Mouse (Mus musculus) embryo, embryonic 11.5 days (tissue): ENCODE results near the gene Slc36a1.

Experiments used
- DNase-seq: peaks from one replicate; pipeline ENCODE4 v3.0.0-alpha.2; 2012; ENCODE audit warnings: low read depth, low spot score

Slc36a1 gene

DNA sequence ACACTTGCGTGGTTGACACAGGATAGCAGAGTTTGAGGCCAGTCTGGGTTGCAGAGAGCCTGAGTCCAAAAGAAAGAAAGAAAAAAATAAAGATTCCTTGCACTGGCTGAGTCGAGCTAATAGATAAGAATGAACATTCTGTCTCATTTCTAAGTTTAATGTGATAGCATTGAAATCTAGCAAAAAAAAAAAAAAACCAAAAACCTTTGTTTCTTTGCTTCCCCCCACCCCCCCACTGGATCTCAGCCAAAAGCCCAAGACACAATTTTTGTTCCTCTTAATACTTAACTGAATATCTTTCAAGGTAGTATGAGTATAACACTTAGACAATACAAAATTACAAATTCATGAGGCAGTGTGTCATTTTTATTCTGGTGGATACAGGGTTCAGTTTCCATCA lies 4.9 kb downstream of the Slc36a1 start:
- DNase-seq, result no peak

DNA sequence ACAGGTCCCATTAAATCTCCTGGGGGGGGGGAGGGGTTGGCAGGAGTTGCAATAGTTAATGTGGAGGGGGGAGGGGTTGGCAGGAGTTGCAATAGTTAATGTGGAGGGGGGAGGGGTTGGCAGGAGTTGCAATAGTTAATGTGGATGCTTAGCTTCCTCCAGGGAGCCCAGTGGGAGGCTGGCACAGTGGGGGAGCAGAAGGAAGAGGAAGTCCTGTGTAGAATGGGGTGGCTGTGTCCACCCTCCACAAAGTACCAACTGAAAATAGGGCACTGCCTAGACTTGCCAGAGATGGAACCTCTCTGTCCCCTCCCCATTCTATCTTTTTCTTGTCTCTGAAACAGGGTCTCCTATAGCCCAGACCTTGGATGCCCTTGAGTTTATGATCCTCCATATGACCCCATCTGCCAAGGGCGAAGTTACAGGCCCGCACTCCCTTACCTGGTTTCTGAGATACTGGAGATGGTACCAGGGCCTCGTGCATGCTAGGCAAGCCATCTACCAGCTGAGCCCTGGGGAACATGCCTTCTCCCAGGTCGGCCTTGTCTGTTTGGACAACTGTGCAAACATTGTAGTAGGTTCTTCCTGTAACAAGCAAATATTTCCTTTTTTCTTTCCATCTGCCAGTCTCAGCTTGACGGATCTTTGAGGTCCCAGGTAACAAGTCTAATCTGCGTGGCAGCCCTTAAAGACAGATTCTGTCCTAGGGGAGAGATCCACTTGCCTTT lies 5.6 kb downstream of the Slc36a1 start:
- DNase-seq, result no peak

DNA sequence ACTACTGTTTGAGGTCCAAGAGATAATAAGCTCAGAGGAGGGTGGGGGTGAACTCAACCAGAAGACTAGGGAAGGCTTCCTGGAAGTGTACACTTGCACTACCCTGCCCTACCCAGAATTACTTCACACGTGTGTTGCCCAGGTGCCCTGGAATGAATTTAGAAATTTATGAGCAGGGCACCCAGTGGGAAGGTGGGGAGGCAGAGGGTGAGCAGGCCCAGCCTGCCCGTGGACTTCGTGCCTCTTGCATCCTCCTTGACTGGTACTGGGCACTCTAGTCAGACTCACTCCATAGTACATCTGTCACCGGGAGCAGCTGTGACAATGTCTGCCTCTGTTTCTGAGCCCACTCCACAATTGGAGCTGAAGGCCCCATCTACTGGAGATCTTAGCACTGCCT lies 9.4 kb downstream of the Slc36a1 start:
- no peak for DNase-seq

DNA sequence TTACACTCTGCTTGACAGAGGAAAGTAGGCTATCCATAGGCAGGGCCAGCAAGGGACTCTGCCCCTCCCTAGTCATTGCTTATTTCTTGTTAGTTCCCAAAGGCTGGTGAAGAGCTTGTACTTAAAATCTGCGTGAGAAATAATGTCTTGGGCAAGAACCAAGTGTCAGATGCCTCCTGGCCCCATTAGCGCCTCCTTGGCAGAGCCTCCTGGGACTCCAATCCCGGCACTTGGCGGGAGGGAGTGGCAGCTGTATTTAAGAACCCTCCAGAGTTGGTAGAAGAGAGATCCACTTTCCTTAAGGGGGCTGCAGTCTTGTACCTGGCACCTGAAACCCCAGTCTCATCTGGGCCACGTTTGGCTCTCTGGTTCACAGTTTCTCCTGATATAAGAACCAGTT lies 10.0 kb downstream of the Slc36a1 start:
- DNase-seq, result no peak

DNA sequence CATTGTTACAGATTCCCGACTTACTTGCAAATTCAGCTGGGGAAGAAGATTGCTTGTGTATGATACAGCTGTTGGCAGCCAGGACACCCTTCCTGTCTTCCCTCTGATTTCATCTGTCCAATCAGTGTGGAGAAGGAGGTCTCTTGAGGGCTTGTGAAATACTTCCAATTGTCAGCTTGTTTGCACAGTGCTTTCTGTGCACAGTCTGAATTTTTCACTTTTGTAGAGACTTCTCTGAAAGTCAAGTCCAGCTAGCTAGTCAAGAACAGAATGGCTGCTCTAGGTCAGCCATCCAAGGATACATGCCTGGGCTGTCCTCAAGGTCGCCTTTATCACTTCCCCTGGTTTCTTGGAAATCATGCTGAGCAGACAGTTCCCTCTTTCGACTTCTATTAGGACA lies 10.8 kb downstream of the Slc36a1 start:
- DNase-seq, result no peak

DNA sequence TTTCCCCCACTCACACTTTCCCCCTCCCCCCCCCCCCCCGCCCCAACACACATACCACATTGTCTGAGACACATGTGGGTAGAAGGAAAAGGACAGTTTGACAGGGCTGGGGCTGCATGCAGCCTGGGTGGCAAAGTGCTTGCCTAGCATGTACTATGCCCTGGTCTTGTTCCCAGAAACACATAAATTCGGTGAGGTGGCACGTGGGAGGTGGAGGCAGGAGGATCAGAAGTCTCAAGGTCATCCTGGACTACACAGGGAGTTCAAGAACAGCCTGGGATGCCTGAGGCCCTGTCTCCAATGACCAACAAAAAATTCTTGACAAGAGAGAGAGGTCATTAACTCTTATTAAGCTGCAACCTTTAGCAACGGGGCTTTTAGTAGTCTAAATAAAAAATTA lies 11.9 kb downstream of the Slc36a1 start:
- no peak for DNase-seq

DNA sequence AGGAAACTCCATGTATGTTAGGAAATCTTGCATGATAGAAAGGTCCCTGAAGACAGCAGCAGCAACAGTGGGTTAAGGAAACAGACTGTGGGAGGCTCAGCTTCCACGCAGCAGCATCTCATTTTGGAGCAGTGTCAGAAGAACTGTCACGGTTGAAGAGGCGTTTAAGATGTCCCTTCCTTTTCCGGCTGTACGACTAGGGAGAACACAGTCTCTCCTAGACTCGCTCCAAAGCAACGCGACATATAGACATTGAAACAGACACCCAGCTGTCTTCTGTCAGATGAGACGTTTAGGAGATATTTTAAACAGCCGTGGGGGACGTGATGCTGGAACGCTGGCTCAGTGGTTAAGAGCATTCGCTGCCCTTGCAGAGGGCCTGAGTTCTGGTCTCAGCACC lies 12.7 kb downstream of the Slc36a1 start:
- no peak for DNase-seq

DNA sequence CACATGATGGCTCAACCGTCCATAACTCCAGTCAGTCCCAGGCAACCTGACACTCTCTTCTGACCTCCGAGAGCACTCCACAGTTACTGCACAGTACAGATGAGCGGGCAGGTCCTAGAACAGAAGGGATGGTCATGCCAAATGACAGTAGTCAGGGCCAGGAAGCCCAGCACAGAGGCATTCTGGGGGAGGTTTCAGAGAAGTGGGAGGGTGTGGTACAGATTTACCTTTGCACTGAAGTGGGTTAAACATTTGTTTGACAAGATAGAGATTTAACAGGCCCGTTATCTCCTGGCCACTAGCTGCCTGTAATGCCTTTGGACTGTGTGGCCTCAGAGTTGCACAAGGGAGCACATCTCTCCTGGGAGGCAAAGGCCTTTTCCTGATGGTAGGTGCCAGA lies 13.3 kb downstream of the Slc36a1 start:
- no peak for DNase-seq

DNA sequence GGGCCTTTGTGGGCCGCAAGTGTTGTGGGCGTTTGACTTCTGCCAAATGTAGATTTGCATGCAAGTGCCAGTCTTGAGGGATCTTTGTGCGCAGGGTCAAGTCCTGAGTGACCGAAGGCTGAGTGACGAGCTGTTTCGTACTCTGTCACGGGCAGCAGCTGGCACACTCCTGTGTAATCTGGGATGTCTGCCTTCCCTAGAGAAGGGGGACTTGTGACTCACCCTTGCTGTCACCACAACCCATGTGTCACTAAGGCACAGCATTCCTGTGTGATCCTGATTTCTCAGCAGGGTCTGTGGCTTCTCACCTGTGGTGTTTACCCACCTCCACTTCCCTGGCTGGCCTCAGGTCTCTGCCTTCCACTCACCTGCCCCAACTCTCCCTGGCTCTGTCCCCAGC lies 13.7 kb downstream of the Slc36a1 start:
- no peak for DNase-seq

DNA sequence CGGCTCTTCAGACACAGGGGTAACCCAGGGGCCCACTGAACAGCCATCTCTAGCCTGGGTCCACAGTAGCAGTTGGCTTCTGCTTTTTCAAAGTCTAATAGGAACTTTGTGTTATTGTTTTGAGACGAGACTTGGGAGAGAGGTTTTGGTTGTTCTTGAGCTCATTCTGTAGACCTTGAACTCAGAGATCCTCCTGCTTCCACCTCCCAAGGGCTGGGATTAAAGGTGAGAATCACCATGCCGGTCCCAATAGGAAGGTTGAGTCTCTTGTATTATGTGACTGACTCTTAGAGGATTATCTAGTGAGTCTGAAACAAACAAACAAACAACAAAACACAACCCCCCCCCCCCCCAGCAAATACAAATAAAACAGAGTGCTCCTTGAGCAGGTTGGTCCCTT lies 14.3 kb downstream of the Slc36a1 start:
- DNase-seq, result no peak

DNA sequence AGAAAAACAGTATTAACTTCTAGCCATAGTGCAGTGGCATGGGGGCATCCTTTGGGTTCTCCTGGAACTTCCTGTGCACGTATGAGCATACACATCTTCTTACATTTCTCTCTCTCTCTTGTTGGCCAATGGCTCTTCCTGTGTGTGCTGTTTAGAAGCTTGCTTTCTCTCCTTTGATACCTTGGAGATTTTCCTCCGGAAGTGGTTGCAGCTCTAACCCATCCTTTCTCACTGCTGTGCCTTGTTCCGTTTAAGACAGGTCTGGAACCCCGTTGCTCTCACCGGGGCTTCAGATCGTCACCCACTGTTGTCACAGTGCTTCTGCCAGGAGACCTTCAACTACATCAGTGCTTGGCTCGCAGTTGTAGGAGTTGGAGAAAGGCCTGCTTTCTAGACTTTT lies 17.2 kb downstream of the Slc36a1 start:
- DNase-seq, result no peak

DNA sequence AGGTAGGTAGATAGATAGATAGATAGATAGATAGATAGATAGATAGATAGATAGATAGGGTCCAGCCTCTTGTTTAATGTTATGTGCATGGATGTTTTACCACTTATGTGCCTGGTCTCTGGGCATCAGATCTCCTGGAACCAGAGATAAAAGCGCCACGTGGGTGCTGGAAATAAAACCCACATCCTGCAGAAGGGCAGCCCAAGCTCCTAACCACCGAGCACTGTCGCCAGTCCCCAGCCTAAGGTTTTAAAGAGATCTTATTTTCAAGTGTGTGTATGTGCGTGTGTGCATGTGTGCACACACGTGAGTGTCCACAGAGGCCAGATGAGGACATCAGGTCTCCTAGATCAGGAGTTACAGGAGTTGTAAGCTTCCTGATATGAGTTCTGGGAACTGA lies 26.9 kb downstream of the Slc36a1 start:
- DNase-seq, result no peak

DNA sequence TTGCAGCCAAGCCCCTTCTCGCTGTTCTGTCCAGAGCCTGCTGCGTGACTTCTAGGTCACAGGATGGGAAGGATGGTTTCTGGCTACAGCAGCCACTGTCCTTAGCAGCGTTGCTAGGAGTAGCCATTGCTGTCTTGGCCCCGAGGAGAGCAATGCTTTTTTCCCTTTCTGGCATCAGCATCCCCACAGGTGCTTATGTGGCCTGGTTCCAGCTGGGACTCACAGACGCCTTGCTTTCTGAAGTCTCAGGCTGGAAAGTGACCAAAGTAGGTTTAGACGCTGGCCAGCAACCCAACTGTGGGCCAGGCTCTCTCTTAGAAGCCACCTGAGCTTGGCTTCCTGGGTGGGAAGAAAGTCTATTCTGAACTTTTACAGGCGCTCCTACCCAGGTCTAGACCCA lies 30.1 kb downstream of the Slc36a1 start:
- DNase-seq, result no peak

DNA sequence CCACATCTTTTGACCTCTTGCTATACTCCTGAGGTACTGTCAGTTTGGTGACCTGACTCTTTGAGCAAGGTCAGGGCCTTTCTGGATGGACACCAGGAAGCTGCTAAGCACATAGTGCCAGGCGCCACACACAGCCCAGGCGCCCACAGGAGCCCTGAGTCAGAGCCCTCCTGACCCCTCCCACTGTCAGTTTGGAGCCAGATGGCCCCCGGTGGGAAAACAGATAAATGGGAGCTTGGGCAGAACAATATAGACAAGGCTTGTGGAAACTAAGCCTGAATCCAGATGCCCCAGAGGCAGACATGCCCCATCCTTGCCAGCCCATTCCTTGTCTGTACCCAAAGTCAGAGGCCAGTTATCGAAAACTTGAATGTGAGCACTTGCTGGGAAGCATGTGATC lies 30.6 kb downstream of the Slc36a1 start:
- no peak for DNase-seq

DNA sequence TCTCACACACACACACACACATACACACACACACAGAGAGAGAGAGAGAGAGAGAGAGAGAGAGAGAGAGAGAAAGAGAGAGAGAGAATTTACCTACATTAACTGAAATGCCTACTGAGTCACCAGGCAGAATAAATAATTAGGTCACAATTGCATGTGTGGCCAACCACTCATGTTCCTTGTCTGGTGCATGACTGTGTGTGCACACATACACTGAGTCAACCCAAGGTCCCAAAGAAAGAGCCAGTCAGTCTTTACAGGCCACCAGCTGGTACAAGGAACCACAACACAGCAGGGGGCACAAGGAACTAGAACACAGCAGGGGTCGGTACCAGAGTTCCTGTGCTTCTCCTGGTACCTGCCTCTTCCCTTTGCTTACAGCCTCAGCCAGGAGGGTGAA lies 32.7 kb downstream of the Slc36a1 start:
- DNase-seq, result no peak

DNA sequence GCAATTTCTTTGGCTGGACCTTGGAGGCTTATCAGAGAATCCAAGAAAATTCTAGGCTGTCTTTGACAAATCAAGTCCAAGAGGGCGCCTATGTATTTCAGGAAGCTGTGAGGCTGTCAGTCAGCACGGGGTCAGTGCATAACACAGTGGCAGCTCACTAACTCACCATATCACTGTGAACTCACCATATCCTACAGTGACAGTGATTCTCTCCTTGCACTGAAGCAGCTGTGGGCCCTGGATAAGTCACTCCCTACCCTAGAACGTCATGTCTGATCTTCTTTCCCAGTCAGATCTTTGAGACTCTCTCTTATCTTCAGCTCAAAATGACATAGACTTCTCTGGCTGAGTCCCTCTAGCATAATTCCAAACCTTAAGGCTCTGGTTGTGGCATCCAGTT lies 35.3 kb downstream of the Slc36a1 start:
- DNase-seq, result no peak

DNA sequence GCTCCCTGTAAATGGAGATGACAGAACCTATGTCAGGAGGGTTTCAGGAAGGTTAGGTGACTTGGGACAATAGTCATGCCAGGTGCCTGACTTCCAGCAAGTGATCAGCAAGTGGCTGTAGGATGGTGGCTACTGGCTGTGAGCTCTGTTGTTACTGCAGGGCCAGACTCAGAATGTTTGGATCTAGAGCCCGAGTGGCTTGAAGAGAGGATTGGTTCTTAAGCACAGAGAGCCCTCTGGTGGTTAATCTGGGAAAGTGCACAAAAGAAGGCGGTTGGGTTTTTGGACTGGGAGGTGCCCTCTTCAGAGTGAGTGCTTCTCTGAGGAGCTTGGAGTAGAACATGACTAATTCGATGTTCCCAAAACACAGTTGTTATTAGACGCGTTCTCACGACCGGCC lies 36.4 kb downstream of the Slc36a1 start:
- DNase-seq, result peak; percentile 39

DNA sequence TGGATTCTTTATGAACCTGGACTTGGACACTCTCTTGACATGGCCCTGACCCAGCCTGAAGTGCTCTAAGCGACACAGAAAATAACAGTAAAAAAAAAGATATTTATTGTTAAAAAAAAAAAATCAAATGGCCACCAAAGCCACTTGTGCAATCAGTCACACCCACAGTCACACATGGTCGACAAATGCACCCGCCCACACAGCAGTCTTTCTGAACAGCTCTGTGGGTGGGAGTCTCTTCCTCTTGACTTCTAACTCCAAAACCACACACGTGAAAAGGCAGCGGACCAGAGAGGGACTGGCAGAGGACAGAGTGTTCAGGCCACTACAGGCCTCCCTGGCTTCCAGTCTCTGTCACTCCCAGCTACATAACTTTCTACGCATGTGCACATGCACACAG lies 46.4 kb downstream of the Slc36a1 start:
- DNase-seq, result no peak

DNA sequence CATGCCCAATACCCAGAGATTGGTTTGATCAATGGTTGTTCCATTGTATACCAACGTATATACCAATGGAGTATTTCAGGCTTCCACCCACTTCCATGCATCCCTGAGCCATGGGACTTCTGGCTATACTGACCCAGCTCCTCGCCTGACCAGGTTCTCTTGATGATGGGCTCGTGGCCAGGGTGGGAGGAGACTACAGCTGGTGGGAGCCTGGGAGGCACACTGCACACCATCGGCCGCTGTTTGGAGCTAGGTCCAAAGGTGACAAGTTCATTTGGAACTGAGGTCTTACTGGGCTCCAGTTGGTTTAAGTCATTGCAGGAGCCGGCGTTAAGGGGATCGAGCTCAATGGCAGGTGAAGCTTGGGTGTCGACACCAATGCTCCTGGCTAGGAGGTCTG lies 49.2 kb downstream of the Slc36a1 start:
- no peak for DNase-seq

DNA sequence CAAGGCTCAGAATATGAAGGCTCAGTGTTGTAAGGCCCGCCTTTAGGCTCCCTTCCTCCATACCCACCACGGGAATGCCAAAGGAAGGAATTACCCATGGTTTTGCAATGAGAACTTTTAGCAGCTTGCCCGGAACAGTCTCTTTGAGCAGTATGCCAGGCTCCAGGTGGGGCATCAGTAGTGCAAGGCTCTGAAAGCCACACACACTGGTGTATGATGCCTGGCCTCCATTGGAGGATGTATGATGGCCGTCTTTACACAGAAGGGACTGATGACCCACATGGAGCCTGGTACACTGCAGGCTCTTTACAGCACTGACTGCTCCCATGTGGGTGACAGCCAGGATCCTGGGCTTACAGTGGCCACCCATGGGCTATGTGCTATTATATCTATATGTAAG lies 57.0 kb downstream of the Slc36a1 start:
- no peak for DNase-seq

DNA sequence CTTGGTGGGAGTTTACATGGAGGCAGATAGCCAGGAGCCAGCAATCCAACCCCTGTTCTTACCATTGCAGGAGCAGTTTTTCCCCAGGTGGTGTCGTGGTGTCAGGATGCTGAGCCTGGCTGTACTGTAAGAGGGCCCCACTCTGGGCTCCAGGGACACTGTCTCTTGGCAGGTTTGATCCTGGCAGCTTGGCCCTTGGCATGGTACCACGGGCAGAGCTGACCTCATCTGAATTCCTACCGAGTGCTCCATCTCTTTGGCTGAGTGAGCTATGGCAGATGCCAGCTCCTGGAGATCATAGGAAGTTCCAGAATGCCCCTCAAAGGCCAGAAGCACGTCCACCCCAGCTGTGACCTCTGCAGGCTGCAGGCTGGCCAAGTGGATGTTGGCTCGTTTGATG lies 57.9 kb downstream of the Slc36a1 start:
- no peak for DNase-seq

DNA sequence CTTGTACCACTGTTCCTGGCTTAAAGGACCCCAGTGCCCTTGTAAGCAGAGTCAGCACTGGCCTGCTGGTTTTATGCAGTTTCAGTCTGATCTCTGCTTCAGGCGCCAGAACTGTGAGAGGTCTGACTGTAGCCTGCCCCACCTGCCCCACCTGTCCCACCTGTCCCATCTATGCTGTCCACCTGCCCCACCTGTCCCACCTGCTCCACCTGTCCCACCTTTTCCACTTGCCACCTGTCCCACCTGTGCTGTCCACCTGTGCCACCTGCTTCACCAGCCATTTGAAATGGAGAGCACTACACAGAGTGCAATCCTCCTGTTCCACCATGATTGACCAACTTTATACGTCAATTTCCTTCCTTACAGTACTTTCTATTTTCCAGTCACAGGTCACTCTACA lies 60.2 kb downstream of the Slc36a1 start:
- DNase-seq, result no peak

DNA sequence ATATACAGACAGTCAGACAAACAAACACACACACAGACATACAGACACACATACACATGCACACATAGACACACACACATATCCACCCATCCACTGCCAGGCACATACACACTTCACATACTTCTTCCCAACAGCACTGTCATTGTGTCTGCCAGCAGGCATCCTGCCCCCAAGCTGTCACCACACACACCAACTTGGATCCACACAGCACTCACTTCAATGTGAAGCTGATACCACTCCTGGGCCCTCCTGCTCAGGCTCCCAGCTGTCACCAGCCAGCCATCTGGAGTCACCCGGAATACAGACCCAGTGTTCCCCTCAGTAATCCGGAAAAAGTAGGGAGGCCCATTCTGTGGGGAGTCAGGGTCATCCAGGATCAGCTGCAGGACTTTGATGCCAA lies 61.5 kb downstream of the Slc36a1 start:
- DNase-seq, result no peak

DNA sequence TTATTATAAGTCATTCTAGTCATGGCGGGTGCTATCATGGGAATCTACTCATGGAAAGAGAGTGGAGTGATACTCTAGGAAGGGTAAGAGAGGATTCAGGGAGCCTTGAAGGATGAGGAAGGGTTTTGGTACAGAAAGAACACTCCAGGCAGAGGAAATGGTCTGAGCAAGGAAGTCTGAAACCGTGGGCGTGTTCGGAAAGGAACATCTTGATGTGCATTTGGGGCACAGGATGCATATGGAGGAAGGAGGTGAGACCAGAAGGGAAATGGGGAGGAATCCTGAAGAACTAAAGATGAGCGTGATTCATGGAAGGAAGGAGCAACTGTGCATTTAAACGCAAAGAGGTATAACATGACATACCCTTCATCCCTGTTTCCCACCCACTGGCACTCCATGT lies 64.4 kb downstream of the Slc36a1 start:
- no peak for DNase-seq
